Mouse (Mus musculus) heart, adult 9 months (tissue): ENCODE data around the gene Pax5.

Experiments
- DNase-seq, 2 experiments: peaks; one replicate each; pipeline ENCODE4 v3.0.0; 2022; ENCODE audit warnings: low spot score in 2 of 2

The Pax5 gene

GRCm38 (mm10) chr4:44667369-44667768 lies 42.9 kb downstream of the Pax5 start:
- DNase-seq: no peak

- no peak for DNase-seq
Observed at GRCm38 (mm10) chr4:44664767-44665056, 45.6 kb downstream of the Pax5 start.

GRCm38 (mm10) chr4:44664004-44664766 lies 46.1 kb downstream of the Pax5 start:
- DNase-seq: no peak

- no peak for DNase-seq
Observed at GRCm38 (mm10) chr4:44663489-44663888, 46.8 kb downstream of the Pax5 start.

- no peak for DNase-seq
Observed at GRCm38 (mm10) chr4:44645181-44645580, 65.1 kb downstream of the Pax5 start.

- no peak for DNase-seq
Observed at GRCm38 (mm10) chr4:44641831-44642587, 68.3 kb downstream of the Pax5 start.

- no peak for DNase-seq
Observed at GRCm38 (mm10) chr4:44635618-44636017, 74.7 kb downstream of the Pax5 start.

- no peak for DNase-seq
Observed at GRCm38 (mm10) chr4:44633694-44634524, 76.4 kb downstream of the Pax5 start.

- DNase-seq: no peak
Observed at GRCm38 (mm10) chr4:44630059-44630458, 80.2 kb downstream of the Pax5 start.

- no peak for DNase-seq
Observed at GRCm38 (mm10) chr4:44627890-44628289, 82.4 kb downstream of the Pax5 start.

- DNase-seq: no peak
Observed at GRCm38 (mm10) chr4:44625108-44625424, 85.2 kb downstream of the Pax5 start.

GRCm38 (mm10) chr4:44624232-44625107 lies 85.8 kb downstream of the Pax5 start:
- DNase-seq: no peak

GRCm38 (mm10) chr4:44623435-44623727 lies 86.9 kb downstream of the Pax5 start:
- DNase-seq: no peak

- no peak for DNase-seq
Observed at GRCm38 (mm10) chr4:44622682-44623434, 87.4 kb downstream of the Pax5 start.

GRCm38 (mm10) chr4:44620241-44620640 lies 90.0 kb downstream of the Pax5 start:
- no peak for DNase-seq

GRCm38 (mm10) chr4:44614066-44614667 lies 96.1 kb downstream of the Pax5 start:
- no peak for DNase-seq

GRCm38 (mm10) chr4:44612392-44612791 lies 97.9 kb downstream of the Pax5 start:
- no peak for DNase-seq

GRCm38 (mm10) chr4:44605453-44605852 lies 104.8 kb downstream of the Pax5 start:
- DNase-seq: peak in 1 of 2 experiments; percentile 58

- DNase-seq: no peak
Observed at GRCm38 (mm10) chr4:44602257-44602801, 108.0 kb downstream of the Pax5 start.

- DNase-seq: no peak
Observed at GRCm38 (mm10) chr4:44601370-44601769, 108.9 kb downstream of the Pax5 start.
